In the genomic region with DNA sequence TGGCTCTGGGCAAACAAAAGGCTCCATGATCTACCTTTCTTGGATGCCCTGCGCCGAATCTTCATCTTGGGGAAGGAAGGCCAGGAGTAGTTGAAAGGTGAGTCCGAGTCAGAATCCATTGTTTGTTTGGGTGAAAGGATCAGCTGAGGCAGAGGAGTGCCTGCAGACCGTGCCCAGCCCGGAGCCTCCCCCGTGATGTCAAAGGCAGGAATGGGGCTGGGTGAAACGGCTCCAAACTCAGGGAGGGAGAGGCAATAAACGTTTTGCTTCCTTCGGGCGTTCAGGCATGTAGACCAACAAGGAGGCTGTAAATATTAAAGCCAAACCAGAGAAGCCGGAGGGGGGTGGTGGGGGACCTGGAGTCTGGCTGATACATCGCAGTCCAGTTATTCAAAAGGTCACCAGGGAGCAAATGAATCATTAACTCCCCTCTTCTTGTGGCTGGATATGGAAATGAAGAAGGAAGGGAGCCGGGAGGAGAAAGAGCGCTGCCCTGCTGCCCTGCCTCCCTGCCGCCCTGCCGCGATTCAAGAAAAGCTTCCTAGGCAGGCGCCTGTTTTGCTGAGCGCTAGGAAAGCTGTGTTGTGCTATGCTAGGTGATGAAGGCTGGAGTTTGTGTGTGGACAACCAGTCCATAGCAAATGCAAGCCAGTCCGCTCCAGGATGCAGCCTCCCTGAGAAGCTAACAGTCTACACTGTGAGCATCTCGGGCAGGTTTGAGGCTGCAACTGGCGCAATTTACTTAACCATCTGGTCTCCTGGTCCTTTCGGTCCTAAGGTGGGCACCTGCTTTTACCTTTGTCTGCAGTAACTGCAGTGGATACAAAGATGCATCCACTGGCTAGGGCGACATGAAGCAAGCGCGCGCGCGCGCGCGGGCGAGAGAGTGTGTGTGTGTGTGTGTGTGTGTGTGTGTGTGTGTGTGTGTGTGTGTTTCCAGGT, we compare ENCODE assay signal across 8 mouse cellular contexts.
DNase-seq lines count a peak whose midpoint lies in the region; ATAC-seq and TF ChIP-seq lines count a peak whose summit lies in the region.

No protein-coding gene starts in this region.

- no peaks in the 10 kb centered on the region for H3K4me1 ChIP-seq in cortical plate, adult 2 months (ENCODE audit: control insufficient read depth, insufficient read depth, low read length)
- no peaks in the 10 kb centered on the region for H3K4me1 ChIP-seq in hindbrain, postnatal 0 days (ENCODE audit: insufficient read depth, low read length)
- no peaks in the 10 kb centered on the region for H3K4me1 ChIP-seq in liver, embryonic 14.5 days (replicated peaks; ENCODE audit: control insufficient read depth in 2 of 2, insufficient read depth in 2 of 2, low read length in 1 of 2)

- H3K27me3 ChIP-seq in hindbrain, postnatal 0 days (ENCODE audit: insufficient read depth, low read length) = no peaks in the 10 kb centered on the region
- peaks cover 10% of the 10 kb centered on the region for H3K27me3 ChIP-seq in liver, embryonic 14.5 days (ENCODE audit: control insufficient read depth, insufficient read depth, low read length)

- peak; percentile 66 for ATAC-seq in hindbrain, postnatal 0 days
- no peak for ATAC-seq in liver, embryonic 14.5 days (ENCODE audit: insufficient read depth)
- ATAC-seq in activated CD4-positive, CD25-positive, alpha-beta regulatory T cell, adult 4 months = no peak

- TF ChIP-seq CTCF in cortical plate, adult 2 months (IDR thresholded peaks at IDR 0.05; ENCODE audit: extremely low read depth, insufficient read depth, low read length) = no peak
- no peak for TF ChIP-seq CTCF in hindbrain, postnatal 0 days (IDR thresholded peaks at IDR 0.05; ENCODE audit: low read depth)
- TF ChIP-seq CTCF in liver, embryonic 14.5 days (IDR thresholded peaks at IDR 0.05; ENCODE audit: low read depth) = no peak

- H3K4me2 ChIP-seq in hindbrain, postnatal 0 days (ENCODE audit: low read depth, low read length) = peak overlapping the region; percentile 74
- peak overlapping the region; percentile 39 for H3K4me2 ChIP-seq in liver, embryonic 14.5 days (ENCODE audit: low read depth)

- 6% methylated on average over 33 of the region's 33 CpGs for WGBS in hindbrain, postnatal 0 days
- WGBS in liver, embryonic 14.5 days (ENCODE audit: insufficient replicate concordance) = 12% methylated on average over 33 of the region's 33 CpGs

- H3K27ac ChIP-seq in cortical plate, adult 2 months (ENCODE audit: insufficient read depth, low read length) = no peak overlapping the region
- peak overlapping the region; percentile 62 for H3K27ac ChIP-seq in hindbrain, postnatal 0 days
- H3K27ac ChIP-seq in liver, embryonic 14.5 days = no peak overlapping the region

- DNase-seq in heart, adult 11 months = peak; percentile 90
- no peak for DNase-seq in heart, adult 18-20 months
- peak; percentile 46 for DNase-seq in hindbrain, postnatal 0 days (ENCODE audit: low spot score)
- DNase-seq in liver, embryonic 14.5 days (ENCODE audit: low read depth in 3 of 3, low spot score in 3 of 3) = no peak
- peak; percentile 54 for DNase-seq in retina, embryonic 14.5 days (ENCODE audit: low spot score)
- DNase-seq in adipocyte (ENCODE audit: low spot score) = no peak

- H3K36me3 ChIP-seq in hindbrain, postnatal 0 days (ENCODE audit: insufficient read depth, low read length) = no peaks in the 10 kb centered on the region
- no peaks in the 10 kb centered on the region for H3K36me3 ChIP-seq in liver, embryonic 14.5 days (replicated peaks; ENCODE audit: control insufficient read depth, insufficient read depth, low read depth)

- H3K9ac ChIP-seq in hindbrain, postnatal 0 days (replicated peaks; ENCODE audit: low read length) = peak overlapping the region; percentile 53
- no peak overlapping the region for H3K9ac ChIP-seq in liver, embryonic 14.5 days (replicated peaks)

- no peaks in the 10 kb centered on the region for H3K9me3 ChIP-seq in hindbrain, postnatal 0 days (ENCODE audit: low read length)
- H3K9me3 ChIP-seq in liver, embryonic 14.5 days (ENCODE audit: control insufficient read depth, low read length) = no peaks in the 10 kb centered on the region

- H3K4me3 ChIP-seq in cortical plate, adult 2 months (ENCODE audit: insufficient read depth, low read length) = peak overlapping the region; percentile 54
- H3K4me3 ChIP-seq in hindbrain, postnatal 0 days (ENCODE audit: low read length) = peak overlapping the region; percentile 45
- H3K4me3 ChIP-seq in liver, embryonic 14.5 days (ENCODE audit: insufficient read depth in 1 of 2, low read depth in 2 of 2, low read length in 2 of 2) = peak overlapping the region in 1 of 2 experiments; percentile 34; a peak in 2 of 4 replicates

- TF ChIP-seq POLR2A in cortical plate, adult 2 months (IDR thresholded peaks at IDR 0.05; ENCODE audit: extremely low read depth, insufficient read depth, low read length) = no peak

- no peak for TF ChIP-seq EP300 in liver, embryonic 14.5 days (IDR thresholded peaks at IDR 0.05; ENCODE audit: low read depth)

Comparison
In these comparisons a context has a peak if more than half of its experiments do, and no peak if none do; other contexts are left out.
1. DNase-seq: peak in heart, adult 11 months (single experiment), hindbrain, postnatal 0 days (single experiment) and retina, embryonic 14.5 days (single experiment); none in heart, adult 18-20 months (0 of 2), liver, embryonic 14.5 days (0 of 3) and adipocyte (single experiment).